Mouse (Mus musculus) cerebellum, postnatal 14 days (tissue): Measurements from ENCODE around the gene Jkamp.
"Not testable (repeated sequence)": the region's sequence is repeated elsewhere in the genome, so short reads cannot be mapped to it uniquely, and the experiment has no call there.

Source experiments
- DNase-seq, 2 experiments: peaks; one replicate each; pipeline ENCODE4 v3.0.0; 2021; ENCODE audit warnings: mixed read lengths in 2 of 2

Jkamp gene

DNA sequence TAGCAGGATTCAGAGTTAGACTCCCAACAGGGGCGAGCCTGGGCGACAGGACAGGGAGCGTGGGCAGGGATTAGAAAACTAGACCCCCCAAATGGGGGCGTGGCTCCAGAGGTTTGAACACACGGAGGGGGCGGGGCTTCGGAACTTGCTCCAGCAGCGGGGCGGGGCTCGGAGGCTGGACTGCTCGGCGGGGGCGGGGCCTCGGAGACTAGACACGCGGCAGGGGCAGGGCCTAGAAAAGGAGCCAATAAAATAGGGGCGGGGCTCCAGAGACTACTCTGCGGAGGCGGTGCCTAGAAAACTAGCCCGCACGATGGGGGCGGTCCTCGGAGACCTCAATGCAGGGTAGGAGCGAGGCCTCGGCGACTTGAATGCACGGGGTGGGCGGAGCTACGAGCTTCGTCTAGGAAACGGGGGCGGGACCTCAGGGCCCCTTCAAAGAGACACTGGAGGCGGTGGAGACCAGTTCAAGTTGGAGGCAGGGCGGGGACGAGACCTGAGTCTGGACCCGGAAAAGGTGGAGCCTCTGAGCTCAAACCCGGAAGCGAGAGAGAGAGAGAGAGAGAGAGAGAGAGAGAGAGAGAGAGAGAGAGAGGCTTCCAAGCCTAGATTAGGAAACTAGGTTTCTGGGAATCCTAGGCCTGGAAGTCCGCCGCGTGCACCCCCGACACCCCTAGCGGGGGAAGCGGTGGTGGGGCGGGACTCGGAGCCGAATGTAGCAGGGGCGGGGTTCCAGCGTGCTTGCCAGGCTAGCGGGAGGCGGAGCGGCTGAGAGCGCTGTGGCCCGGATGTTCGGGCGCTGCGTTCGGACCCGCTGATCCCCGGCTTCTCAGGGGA lies at the start of gene Jkamp, which contains the start of gene L3hypdh:
TSS of gene Jkamp (plus strand) at position 261 of the 837 bp plus-strand sequence.
TSS of gene L3hypdh (minus strand) at position 111 of the 837 bp plus-strand sequence.
- DNase-seq: peak; percentile 98 to 99

DNA sequence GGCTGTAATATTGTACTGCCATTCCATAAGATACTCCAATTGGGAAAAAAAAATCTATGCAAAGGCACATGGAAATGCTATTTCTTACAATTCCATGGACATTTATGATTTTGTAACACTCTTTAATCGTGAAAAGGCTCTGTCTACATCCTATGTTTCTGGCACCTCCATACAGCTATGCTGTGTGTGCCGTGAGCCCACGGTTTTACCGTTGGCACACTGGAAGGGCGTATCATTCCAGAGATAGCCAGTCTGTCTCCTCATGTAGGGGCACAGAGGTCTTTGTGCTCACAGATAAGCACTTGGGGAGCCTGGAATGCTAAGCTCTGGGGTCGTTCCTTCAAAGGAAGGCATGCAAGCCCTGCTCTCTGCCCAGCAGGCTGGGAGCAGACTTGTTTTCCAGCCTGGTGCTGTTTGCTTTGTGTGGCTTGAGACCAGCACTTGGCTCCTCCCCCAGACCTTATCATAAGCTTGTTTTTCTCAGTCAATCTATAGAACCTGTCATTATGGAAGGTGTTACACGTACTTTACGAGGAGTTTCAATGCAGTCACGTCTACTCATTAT lies 49.2 kb upstream of the Jkamp start:
- DNase-seq: no peak

- no peak for DNase-seq
Observed at GRCm38 (mm10) chr12:72037049-72037448, 48.3 kb upstream of the Jkamp start.

DNA sequence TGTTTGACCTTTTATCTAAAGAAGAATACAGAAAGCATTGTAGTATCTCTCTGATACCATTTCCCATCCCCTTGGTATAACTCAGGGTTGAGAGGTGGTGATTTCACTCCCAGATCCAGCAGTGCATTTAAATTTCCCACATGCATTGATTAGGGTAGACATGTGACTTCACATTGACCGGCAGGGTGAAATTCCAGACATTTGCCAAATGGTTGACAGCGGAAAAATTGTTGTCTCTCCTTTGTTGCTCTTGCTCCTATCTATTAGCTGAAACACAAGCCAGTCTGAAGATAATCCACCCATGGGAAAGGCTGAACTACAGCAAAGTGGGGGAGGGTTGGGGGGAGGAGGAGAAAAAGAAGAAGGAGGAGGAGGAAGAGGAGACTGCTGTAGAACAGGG lies 46.5 kb upstream of the Jkamp start:
- DNase-seq: no peak

DNA sequence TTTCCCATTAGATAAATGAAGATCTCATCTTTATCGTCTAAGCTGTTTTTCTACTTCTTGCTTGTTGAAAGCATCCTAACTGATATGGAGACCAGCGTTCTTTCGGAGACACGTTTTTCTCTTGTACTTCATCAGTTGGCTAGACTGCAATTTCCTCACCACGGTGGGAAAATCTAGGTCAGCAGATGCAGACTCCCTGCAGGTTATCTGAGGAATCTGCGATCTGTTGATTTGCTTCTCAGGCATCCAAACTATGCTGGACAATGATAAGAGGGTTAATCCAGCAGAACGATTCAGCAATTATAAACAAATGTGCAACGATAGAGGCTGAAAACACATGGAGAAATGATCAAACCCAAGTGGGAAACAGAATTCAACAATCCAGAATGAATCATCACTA lies 45.9 kb upstream of the Jkamp start:
- no peak for DNase-seq

- DNase-seq: no peak
Observed at GRCm38 (mm10) chr12:72041238-72041637, 44.2 kb upstream of the Jkamp start.

- peak in 1 of 2 experiments; percentile 12 for DNase-seq
Observed at GRCm38 (mm10) chr12:72047513-72047912, 37.9 kb upstream of the Jkamp start.

DNA sequence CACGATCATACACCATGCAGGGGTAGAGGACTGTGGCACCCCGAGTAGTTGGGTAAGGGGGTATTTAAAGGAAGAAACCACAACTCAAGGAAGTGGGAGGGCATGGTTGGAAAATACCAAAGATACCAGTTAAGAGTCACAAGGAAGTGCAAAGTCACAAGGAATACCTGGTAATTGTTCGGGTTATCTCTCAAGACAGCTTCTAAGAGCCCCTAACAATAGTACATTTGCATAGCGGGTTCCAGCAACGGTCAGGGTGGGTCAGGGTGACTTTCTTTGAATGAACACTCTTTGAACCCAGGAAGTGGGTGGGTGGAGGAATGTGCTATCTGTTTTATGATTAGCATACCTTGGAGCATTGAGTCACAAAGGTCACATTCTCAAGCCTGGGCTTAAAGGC lies 35.2 kb upstream of the Jkamp start:
- not testable (repeated sequence) for DNase-seq

GRCm38 (mm10) chr12:72050821-72051220 lies 34.6 kb upstream of the Jkamp start:
- DNase-seq: no peak

DNA sequence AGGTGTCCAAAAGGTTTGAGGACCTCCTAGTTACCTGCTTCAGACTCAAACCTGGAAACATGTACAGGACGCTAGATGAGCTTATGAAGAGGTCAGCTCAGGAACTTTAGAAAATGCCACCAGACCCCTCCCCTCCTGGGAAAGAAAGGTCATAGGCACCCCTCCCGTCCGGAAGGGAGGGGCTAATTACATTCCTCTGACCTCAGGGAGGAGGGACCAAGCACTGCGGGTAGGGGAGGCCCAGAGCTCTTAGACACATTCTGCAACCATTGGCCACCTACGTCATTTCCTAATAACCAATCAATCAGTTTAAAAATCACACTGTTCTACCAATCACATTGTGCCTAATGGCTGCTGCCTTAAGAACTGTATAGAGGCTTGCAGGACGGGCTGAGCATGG lies 32.8 kb upstream of the Jkamp start:
- DNase-seq: no peak

GRCm38 (mm10) chr12:72053303-72053702 lies 32.1 kb upstream of the Jkamp start:
- peak; percentile 39 to 54 for DNase-seq

DNA sequence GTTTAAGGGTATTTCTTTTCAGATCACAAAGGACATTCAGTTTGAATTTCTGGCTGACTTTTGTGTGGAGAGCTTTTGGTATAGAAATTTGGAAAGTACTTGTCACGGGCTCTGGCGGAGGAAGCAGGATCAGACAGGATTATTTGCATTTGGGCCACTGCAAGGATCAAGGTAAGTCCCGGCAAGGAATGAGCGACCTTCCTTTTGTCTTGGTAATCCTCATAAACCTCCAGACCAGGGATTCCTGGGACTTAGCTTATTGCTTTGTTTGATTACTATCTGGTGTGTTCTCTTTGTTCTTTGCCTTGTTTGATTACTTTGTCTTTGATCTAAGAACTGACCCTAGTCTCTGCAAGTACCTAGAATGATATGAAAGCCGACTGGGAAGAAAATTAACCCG lies 31.5 kb upstream of the Jkamp start:
- no peak for DNase-seq

GRCm38 (mm10) chr12:72057780-72058179 lies 27.6 kb upstream of the Jkamp start:
- no peak for DNase-seq

DNA sequence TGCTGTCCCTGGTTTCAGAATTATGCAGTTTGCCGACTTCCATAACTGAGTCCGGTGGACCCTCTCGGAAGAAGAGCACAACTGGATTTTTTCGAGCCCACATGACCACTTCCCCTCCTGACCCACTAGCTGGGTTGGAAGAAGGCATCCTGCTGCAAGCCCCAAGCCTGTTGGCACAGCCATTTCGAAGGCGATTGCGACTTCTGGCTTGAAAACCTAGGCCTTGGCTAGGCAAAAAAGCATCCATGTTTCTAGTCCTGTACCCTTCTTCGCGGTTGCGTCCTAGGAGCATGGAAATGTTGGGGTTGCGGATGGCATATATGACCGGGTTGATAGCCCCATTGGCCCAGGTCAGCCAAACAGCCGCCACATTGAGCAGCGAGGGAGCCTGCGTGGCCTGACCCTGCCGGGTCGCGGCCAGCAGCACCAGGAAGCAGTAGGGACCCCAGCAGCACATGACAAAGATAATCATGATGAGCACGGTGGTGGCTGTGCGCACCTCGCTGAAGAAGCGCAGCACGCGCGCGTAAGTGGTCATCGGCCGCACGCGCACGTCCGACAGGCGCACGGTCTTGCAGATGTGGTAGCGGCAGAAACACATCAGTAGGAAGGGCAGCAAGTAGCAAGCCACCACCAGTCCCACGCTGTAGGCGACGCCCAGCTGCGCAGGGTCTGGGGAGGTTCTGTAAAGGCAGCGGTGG lies 15.6 kb upstream of the Jkamp start:
- DNase-seq: no peak

GRCm38 (mm10) chr12:72070327-72071269 lies 14.8 kb upstream of the Jkamp start, which contains the start of gene Gpr135:
Gene Gpr135 (minus strand): TSS chr12:72071125.
- peak; percentile 91 to 93 for DNase-seq

- no peak for DNase-seq
Observed at GRCm38 (mm10) chr12:72078248-72078647, 7.1 kb upstream of the Jkamp start.

DNA sequence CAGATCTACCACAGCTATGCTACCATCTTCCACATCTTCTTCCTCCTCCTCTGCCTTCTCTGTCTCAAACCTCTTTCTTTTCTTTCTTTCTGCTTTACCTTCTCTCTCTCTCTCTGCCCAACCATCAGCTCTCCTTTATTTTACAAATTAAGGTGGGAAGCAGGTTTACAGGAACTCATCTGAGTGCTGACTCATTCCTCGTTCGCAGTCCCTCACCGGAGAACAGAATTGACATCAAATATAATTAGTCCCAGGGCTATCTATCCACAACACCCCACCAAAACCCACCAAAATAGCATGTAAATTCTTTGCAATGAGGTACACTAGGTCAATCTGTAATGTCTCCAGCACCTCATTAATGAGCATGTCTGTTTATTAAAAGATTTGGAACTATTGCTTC lies 3.4 kb upstream of the Jkamp start:
- DNase-seq: no peak

DNA sequence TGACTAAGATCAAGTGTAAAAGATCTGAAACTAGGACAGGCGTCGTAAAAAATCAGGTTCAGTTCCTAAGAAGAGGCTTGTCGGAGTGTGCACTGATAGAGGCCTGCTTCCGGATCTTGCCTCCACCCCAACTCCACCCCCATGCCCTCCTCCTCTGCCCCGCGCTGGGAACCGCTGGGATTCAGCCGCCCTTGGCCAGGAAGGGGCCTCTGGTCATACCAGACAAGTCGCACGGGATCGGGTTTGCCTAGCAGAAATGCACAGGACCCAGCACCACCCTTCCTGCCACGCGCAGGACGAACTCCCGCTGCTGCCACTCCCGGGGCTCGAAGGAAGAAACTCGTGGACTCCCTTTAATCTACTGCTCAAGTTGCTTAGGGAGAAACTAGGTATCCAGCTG lies 3.0 kb upstream of the Jkamp start:
- DNase-seq: no peak

- no peak for DNase-seq
Observed at GRCm38 (mm10) chr12:72083265-72083664, 2.1 kb upstream of the Jkamp start.

DNA sequence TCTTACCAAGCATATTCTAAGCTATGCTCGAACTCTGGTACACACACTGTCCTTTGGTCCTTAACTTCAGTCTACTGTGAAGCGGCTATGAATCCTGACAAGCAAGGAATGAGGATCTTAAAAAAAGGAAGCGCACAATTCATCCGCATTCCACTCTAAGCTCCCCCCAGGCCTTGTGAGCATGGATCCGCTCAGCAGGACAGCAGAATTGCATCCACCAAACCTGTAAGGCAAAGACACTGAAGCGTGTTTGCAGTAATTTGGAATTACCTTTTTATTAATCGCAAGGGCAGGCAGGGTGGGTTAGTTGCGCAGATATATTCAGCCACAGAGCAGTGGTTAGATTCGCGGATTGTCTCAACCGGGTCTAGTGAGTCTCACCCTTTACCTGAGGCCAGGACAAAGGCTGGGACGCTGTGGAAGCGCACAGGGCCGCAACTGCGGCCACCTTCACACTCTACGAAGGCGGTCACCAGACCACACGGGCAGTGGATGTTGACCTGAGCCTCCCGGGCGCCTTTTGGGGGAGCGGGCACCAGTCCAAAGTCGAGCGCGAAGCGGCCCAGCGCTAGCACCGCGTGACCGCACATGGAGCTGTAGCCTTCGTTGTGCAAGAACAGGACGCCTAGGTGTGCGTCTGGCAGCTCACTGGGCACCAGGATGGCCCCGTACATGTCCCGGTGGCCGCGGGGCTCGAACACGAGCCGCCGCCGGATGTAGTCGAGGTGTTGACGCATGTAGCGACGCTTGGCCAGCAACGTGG lies 947 bp upstream of the Jkamp start:
- DNase-seq: no peak

DNA sequence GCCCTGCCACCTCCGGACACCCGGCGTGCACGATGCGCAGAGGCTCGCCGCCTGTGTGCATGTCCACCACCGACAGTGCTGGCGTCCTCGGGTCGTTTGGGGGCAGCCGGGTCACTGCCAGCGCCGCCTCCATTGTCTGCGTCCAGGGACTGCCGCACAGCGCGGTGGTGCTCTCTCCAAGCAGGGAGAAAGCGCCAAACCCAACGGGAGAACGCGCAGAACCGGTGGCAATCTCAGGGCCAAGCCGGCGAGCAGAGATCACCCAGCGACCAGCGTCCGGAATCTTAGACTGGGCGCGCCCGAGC lies 413 bp upstream of the Jkamp start:
- DNase-seq: no peak
